ENCODE assay signal across 9 mouse cellular contexts in the genomic region with DNA sequence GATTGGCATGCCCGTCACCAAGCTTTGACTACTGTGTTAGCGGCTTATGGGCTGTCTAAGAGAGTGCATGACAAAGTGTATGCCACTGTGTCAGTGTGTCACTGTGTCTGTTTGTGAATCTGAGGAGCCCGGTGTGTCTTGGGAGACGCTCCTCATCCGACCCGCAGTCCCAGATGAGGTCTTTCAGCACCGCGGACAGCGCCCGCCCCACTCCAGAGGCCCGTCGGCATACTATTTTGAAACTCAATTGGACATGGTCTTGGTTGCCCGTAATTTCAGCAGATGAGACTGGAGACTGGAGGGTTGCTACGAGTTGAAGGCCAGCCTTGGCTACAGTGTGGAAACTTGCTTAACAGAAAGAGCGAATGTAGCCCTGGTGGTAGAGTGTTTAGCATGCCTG. TPM values are rescaled to one million over a fixed set of nuclear protein-coding genes. Genes with fewer than 3 reads are reported as not detected.
DNase-seq lines count a peak whose midpoint lies in the region; ATAC-seq and TF ChIP-seq lines count a peak whose summit lies in the region.
"Had no signal": no experiment of that assay in that cellular context is flagged by ENCODE, and none has a peak within 500 bp of the region (broad histone marks: within the 10 kb centered on the region; RNA-seq: fewer than 3 reads in every experiment).

No protein-coding gene starts in this region.

- no peak overlapping the region for H3K4me3 ChIP-seq in midbrain, embryonic 10.5 days
- no peak overlapping the region for H3K4me3 ChIP-seq in midbrain, embryonic 15.5 days
- no peak overlapping the region for H3K4me3 ChIP-seq in kidney, postnatal 0 days (replicated peaks; ENCODE audit: low read depth, low read length)
- H3K4me3 ChIP-seq: limb, embryonic 15.5 days had no signal

- H3K36me3 ChIP-seq in midbrain, embryonic 10.5 days = peaks cover 9% of the 10 kb centered on the region
- H3K36me3 ChIP-seq in midbrain, embryonic 15.5 days (replicated peaks) = no peaks in the 10 kb centered on the region
- no peaks in the 10 kb centered on the region for H3K36me3 ChIP-seq in kidney, postnatal 0 days (ENCODE audit: insufficient read depth, low read length)

- no peak overlapping the region for H3K9ac ChIP-seq in midbrain, embryonic 15.5 days
- H3K9ac ChIP-seq in kidney, postnatal 0 days (ENCODE audit: low read depth, low read length) = no peak overlapping the region
- H3K9ac ChIP-seq: limb, embryonic 15.5 days had no signal

- WGBS in midbrain, embryonic 10.5 days = 15% methylated on average over 15 of the region's 15 CpGs
- 17% methylated on average over 15 of the region's 15 CpGs for WGBS in midbrain, embryonic 15.5 days
- WGBS in kidney, postnatal 0 days = 13% methylated on average over 15 of the region's 15 CpGs

- no peak for TF ChIP-seq CTCF in kidney, postnatal 0 days (IDR thresholded peaks at IDR 0.05; ENCODE audit: low read depth)

- no peak overlapping the region for H3K27ac ChIP-seq in midbrain, embryonic 10.5 days (replicated peaks)
- no peak overlapping the region for H3K27ac ChIP-seq in midbrain, embryonic 15.5 days
- no peak overlapping the region for H3K27ac ChIP-seq in kidney, postnatal 0 days
- H3K27ac ChIP-seq: limb, embryonic 15.5 days had no signal

- H3K9me3 ChIP-seq in midbrain, embryonic 10.5 days (replicated peaks) = no peaks in the 10 kb centered on the region
- no peaks in the 10 kb centered on the region for H3K9me3 ChIP-seq in midbrain, embryonic 15.5 days
- H3K9me3 ChIP-seq in kidney, postnatal 0 days (replicated peaks; ENCODE audit: low read length) = no peaks in the 10 kb centered on the region
- H3K9me3 ChIP-seq: limb, embryonic 15.5 days had no signal

- H3K4me2 ChIP-seq in midbrain, embryonic 15.5 days = no peak overlapping the region
- no peak overlapping the region for H3K4me2 ChIP-seq in kidney, postnatal 0 days (ENCODE audit: low read length)
- H3K4me2 ChIP-seq: limb, embryonic 15.5 days had no signal

- DNase-seq in CD4-positive, CD25-positive, alpha-beta regulatory T cell, adult 2 months (ENCODE audit: low read depth, low spot score) = peak; percentile 51
- peak; percentile 59 for DNase-seq in midbrain, embryonic 10.5 days (ENCODE audit: low spot score)
- DNase-seq in embryo, embryonic 9.5 days (ENCODE audit: extremely low spot score) = peak; percentile 65
- peak; percentile 64 for DNase-seq in kidney, postnatal 0 days (ENCODE audit: low spot score)
- DNase-seq in left cerebral cortex, adult 9 months (ENCODE audit: low spot score in 2 of 2) = no peak

- no peak for ATAC-seq in CD4-positive, CD25-positive, alpha-beta regulatory T cell, adult 4 months
- ATAC-seq in midbrain, embryonic 15.5 days (replicated peaks) = no peak
- no peak for ATAC-seq in kidney, postnatal 0 days (replicated peaks; ENCODE audit: low FRiP score, low read depth)
- ATAC-seq in monocyte, adult 5-6 weeks (replicated peaks; ENCODE audit: insufficient number of reproducible peaks, low FRiP score, low TSS enrichment, poor library complexity, severe bottlenecking) = 0 out of 2 replicates have a peak, but pooled peaks have one; percentile 23

- H3K27me3 ChIP-seq in midbrain, embryonic 10.5 days (ENCODE audit: low read depth, poor library complexity, severe bottlenecking) = peaks cover 15% of the 10 kb centered on the region
- no peaks in the 10 kb centered on the region for H3K27me3 ChIP-seq in midbrain, embryonic 15.5 days (replicated peaks)
- H3K27me3 ChIP-seq in kidney, postnatal 0 days (ENCODE audit: insufficient read depth, low read length) = no peaks in the 10 kb centered on the region

- H3K4me1 ChIP-seq in midbrain, embryonic 10.5 days = no peaks in the 10 kb centered on the region
- peaks cover 8% of the 10 kb centered on the region for H3K4me1 ChIP-seq in midbrain, embryonic 15.5 days
- no peaks in the 10 kb centered on the region for H3K4me1 ChIP-seq in kidney, postnatal 0 days (replicated peaks; ENCODE audit: insufficient read depth, low read length)
- H3K4me1 ChIP-seq: limb, embryonic 15.5 days had no signal

RNA-seq across cellular contexts. Expression of a gene that starts 18.0 kb away (rescaled TPM):
- not detected for polyA plus RNA-seq in CD4-positive, CD25-positive, alpha-beta regulatory T cell, adult 4 months (2017; shearing (Covaris generic))
- polyA plus RNA-seq in midbrain, embryonic 10.5 days (2016; fragmentation: Nextera tagmentation; extraction: Ambion mirVana) = 0.21 and 0.25 TPM in 2 replicates
- 0.80 and 0.88 TPM in 2 replicates for polyA plus RNA-seq in midbrain, embryonic 15.5 days (2015; fragmentation: Nextera tagmentation; extraction: Ambion mirVana)
- 0.06 and 0.07 TPM in 2 replicates for polyA plus RNA-seq in kidney, postnatal 0 days (2015; fragmentation: Nextera tagmentation; extraction: Ambion mirVana)
- not detected in 3 replicates for total RNA-seq in monocyte, adult 5-6 weeks (2017)

RNA-seq across cellular contexts. Expression of a gene that starts 27.2 kb away (rescaled TPM):
- polyA plus RNA-seq in CD4-positive, CD25-positive, alpha-beta regulatory T cell, adult 4 months (2017; shearing (Covaris generic)) = 10 to 100 TPM; 23.0 to 26.2 TPM
- 80.7 and 99.3 TPM in 2 replicates for polyA plus RNA-seq in midbrain, embryonic 10.5 days (2016; fragmentation: Nextera tagmentation; extraction: Ambion mirVana)
- polyA plus RNA-seq in midbrain, embryonic 15.5 days (2015; fragmentation: Nextera tagmentation; extraction: Ambion mirVana) = 164 and 166 TPM in 2 replicates
- 12.9 and 16.7 TPM in 2 replicates for polyA plus RNA-seq in kidney, postnatal 0 days (2015; fragmentation: Nextera tagmentation; extraction: Ambion mirVana)
- total RNA-seq in monocyte, adult 5-6 weeks (2017) = 3.0 to 15.5 TPM (median 6.4 TPM) in 3 replicates

RNA-seq across cellular contexts. Expression of a gene that starts 27.9 kb away (rescaled TPM):
- 10 to 100 TPM; 22.0 to 32.9 TPM for polyA plus RNA-seq in CD4-positive, CD25-positive, alpha-beta regulatory T cell, adult 4 months (2017; shearing (Covaris generic))
- polyA plus RNA-seq in midbrain, embryonic 10.5 days (2016; fragmentation: Nextera tagmentation; extraction: Ambion mirVana) = 28.8 and 30.6 TPM in 2 replicates
- 51.2 and 55.1 TPM in 2 replicates for polyA plus RNA-seq in midbrain, embryonic 15.5 days (2015; fragmentation: Nextera tagmentation; extraction: Ambion mirVana)
- 21.0 and 24.8 TPM in 2 replicates for polyA plus RNA-seq in kidney, postnatal 0 days (2015; fragmentation: Nextera tagmentation; extraction: Ambion mirVana)
- total RNA-seq in monocyte, adult 5-6 weeks (2017) = 9.6 to 18.6 TPM (median 15.9 TPM) in 3 replicates

RNA-seq across cellular contexts. Expression of a gene that starts 49.4 kb away (rescaled TPM):
- 100 to 1,000 TPM; 198 to 297 TPM for polyA plus RNA-seq in CD4-positive, CD25-positive, alpha-beta regulatory T cell, adult 4 months (2017; shearing (Covaris generic))
- 187 and 188 TPM in 2 replicates for polyA plus RNA-seq in midbrain, embryonic 10.5 days (2016; fragmentation: Nextera tagmentation; extraction: Ambion mirVana)
- polyA plus RNA-seq in midbrain, embryonic 15.5 days (2015; fragmentation: Nextera tagmentation; extraction: Ambion mirVana) = 224 and 234 TPM in 2 replicates
- 178 and 193 TPM in 2 replicates for polyA plus RNA-seq in kidney, postnatal 0 days (2015; fragmentation: Nextera tagmentation; extraction: Ambion mirVana)
- total RNA-seq in monocyte, adult 5-6 weeks (2017) = 46.6 to 76.8 TPM (median 71.5 TPM) in 3 replicates

Comparison
In these comparisons a context has a peak if more than half of its experiments do, and no peak if none do; other contexts are left out.
1. DNase-seq: peak in CD4-positive, CD25-positive, alpha-beta regulatory T cell, adult 2 months (single experiment), midbrain, embryonic 10.5 days (single experiment), embryo, embryonic 9.5 days (single experiment) and kidney, postnatal 0 days (single experiment); none in left cerebral cortex, adult 9 months (0 of 2).